Mouse (Mus musculus): ENCODE measurements around the gene Trappc10.

Trappc10 gene

DNA sequence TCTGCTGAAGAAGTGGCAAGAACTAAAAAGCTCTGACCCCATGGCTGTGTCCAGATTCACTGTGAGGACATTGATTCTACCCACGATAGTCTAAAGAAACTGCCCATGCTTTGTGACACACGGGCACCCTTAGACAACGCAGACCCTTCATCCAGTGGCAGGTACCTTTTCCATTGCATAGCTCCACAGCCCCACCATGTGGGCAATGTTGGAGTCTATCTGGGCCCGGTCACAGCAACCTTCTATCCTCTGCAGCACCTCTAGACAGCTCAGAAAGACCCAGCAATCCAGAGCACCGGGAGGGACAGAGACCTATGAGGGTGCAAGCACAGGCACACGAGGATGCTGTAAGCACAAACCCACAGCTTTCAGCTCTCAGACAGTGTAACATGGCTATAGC is 33.1 kb downstream of the Trappc10 start:
- 62% methylated on average over 6 of the region's 6 CpGs for WGBS

DNA sequence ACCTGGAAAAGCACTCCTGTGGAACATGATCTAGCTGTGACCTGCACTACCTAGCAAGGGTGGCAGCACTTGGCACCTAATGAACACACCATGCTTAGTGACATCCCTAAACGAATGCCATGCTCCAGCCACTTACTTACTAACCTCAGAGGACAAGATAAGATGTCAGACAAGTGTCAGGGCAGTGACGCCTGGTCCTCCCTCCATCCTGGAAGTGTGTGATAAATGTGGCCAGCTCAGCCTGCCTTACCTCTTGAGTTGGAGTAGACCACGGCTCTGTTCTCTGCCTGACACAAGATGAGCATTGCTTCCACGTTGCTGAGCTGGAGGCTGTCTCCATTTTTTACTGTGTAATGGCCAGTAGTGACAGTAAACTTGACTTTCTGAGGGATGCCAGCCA is 43.3 kb downstream of the Trappc10 start:
- 90% methylated on average over 4 of the region's 4 CpGs for WGBS

DNA sequence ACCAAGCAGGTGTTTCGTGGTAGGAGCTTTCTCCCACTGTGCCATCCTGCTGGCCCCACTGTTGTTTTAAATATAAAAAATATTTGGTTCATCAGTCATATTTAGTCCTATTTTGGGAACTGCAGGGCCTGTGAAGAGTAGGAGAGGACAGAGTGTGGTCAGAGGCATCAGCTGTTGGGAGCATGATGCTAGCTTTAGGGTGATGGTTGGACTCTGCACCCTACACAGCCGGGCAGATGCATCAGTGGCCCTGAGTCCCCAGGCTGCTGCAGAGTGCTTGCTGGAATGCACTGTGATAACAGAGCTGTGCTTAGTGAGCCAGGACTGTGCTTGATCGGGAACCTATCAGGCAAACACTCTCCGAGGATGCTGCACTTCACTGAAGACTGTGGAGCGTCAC is 51.5 kb downstream of the Trappc10 start:
- WGBS = 95% methylated on average over 5 of the region's 5 CpGs

DNA sequence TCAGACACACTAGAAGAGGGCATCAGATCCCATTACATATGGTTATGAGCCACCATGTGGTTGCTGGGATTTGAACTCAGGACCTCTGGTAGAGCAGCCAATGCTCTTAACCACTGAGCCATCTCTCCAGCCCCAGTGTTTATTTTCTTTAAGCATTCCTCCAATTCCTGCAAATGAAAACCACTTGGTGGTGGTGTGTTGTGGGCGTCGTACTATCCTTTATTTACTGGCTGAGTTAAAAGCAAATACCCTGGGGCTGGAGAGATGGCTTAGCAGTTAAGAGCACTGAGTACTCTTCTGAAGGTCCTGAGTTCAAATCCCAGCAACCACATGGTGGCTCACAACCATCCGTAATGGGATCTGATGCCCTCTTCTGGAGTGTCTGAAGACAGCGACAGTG is 58.4 kb downstream of the Trappc10 start:
- WGBS = 77% methylated on average over 4 of the region's 4 CpGs

DNA sequence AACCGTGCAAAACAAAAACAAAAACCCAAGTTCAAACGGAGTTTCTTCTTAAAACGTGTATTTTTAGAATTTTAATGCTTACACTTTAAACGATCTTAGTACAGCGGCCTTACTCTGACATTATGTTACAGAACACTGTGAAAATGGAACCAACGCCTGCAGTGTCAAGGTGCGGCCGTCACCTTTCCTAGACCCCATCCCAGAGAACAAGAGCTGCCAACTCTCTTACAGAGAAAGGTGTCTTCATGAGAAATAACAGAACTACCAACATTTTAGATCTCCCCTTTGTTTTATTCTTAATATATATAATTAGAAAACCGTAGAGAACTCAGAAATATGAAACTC is 59.1 kb downstream of the Trappc10 start:
- 8% methylated on average over 9 of the region's 9 CpGs for WGBS

DNA sequence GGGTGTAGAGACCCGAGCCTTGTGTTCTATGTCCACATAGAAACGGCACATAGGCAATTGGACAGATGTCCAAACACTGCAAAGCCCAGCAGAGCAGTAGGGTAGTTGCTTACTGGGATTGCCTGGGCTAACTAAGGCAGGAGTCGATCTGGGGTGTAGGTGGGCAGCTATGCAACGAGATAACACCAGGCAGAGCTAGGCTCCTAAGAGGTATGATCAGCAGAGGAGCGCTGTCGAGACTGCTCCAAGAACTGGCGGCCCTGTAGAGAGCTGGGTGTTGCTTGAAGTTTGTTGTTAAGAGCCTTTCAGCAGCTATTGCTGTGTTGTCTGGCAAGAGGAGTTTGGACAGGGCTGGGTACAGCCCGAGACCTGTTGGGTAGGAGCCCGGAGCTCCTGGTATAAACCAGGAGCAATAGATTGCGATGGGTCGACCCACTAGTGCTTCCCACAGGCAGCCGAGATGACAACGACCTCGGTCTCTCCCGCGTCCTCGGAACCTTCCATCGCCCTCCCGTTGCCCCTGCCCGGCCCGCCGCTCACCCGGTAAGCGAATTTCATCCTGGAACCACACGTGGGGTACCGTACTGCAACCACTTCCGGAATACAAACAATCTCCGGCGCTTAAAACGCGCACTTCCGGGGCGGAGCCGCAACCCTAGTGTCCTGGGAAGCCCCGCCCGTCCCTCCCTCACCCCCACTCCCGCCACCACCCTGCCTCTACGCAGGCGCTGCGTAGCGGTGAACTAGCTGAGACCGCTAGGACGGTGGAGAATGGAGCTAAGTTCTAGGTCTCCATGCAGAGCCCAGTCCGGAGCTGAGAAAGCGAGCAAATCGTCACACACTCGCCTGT is 59.7 kb downstream of the Trappc10 start, which contains the start of gene Pwp2:
TSS of gene Pwp2 (minus strand) at position 619 of the 850 bp plus-strand sequence.
- WGBS = 1% methylated on average over 47 of the region's 47 CpGs

DNA sequence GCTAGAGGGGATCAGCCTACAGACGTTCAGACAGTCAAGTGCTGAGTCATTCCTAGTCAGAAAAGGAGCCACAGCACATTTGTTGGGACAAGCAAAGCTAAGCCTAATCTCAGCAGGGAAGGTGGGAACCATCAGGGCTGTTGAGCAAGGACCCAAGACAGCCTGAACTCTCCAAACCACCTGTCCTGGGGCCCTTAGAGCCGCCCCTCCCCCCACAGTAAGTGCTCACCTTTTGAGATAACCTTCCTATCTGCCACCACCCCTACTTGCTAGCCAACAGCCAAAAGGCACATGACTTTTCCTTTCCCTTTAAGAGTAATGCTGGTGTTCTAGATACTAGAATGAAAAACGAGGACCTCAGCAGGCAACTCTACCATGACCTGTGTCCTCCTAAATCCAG is 60.9 kb downstream of the Trappc10 start:
- WGBS = 76% methylated on average over 3 of the region's 3 CpGs

DNA sequence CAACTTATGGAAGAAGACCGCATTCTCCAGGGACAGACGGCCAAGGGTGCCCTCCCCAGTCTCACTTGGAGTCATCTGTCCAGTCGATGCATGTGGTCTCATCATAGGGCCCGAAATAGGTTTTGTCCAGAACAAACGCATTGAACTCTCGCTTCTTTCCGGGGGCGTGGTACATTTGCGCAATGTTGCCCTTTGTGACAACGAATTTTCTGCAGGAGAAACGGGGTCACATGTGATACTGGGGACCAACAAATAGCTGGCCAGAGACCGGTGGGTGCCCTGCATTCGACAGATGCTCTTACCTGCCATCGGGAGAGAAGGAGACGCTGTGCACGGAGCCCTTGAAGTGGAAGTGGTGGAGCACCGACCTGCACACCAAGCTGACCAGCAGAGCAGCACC is 62.1 kb downstream of the Trappc10 start:
- WGBS = 95% methylated on average over 17 of the region's 17 CpGs

DNA sequence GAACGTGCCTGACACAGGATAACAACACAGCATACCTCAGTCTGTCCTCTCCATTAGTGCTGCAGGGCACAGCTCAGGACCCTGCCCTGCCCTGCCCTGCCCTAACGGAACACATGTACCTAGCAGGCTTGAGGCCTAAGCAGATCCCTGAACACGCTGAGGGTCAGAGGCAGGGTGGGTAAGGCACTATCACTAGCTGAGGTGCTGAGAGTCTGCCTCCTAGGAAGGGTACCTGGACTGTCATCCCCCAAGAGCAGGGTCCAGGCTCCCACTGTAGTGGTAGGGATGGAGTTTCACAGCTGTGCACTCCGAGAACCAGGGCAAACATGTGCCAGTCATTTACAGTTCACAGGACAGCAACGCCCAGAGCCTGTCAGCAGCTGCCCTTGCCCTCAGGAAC is 70.0 kb downstream of the Trappc10 start:
- 92% methylated on average over 5 of the region's 5 CpGs for WGBS

DNA sequence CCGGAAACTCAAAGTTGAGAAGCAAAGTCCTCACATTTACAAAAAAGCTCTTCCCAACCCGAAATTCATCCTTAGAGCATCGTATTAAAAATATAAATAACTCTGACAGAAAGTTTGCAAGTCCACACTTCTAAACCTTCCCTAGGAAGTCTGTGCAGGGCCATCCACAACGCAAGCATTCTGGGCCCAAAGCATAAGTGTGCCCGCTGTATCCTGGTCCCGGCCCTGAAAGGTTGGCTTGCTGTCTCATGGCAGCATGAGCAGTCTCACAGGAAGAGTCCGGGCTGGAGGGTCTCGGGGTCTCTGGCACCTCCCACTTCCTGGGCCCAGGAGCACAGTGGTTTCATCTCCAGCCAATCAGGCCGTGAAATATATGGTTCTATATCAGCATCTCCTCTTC is 72.9 kb downstream of the Trappc10 start:
- 89% methylated on average over 9 of the region's 9 CpGs for WGBS

DNA sequence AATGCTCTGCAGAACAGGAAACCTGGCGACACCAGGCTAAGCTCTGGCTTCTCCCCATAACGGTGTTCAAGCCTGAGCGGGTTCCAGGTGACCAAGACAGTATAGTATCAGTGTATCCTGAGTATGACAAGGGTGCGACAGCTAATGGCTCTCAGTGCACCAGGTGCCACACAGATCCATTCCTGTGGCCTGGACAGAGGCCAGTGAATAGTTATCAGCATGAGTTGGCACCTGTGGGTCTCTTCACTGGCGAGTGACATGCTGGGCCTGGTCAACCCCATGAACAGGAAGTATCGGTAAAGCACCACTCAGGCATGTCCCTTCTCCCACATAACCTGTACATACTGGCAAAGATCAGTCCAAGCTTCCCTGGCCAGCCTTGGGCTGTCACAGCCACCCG is 73.4 kb downstream of the Trappc10 start:
- 91% methylated on average over 7 of the region's 7 CpGs for WGBS

DNA sequence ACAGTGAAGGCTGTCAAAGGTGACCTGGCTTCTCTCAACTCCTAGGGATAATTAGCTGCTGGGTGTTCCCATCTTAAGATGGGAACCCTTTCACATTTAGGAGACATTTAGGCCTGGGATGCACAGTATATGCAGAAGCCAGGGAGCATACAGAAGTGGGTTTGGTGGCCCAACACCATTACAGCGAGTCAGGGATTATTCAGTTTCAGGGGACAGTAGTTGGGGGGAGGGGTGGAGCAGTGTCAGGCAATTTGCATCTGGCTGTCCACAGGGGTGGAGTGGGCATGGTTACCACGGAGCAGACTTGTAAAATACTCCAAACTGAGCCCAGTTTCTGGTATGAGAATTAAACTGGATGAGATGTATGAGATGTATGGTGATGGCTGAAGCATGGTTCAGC is 74.0 kb downstream of the Trappc10 start:
- WGBS = 47% methylated on average over 2 of the region's 2 CpGs

DNA sequence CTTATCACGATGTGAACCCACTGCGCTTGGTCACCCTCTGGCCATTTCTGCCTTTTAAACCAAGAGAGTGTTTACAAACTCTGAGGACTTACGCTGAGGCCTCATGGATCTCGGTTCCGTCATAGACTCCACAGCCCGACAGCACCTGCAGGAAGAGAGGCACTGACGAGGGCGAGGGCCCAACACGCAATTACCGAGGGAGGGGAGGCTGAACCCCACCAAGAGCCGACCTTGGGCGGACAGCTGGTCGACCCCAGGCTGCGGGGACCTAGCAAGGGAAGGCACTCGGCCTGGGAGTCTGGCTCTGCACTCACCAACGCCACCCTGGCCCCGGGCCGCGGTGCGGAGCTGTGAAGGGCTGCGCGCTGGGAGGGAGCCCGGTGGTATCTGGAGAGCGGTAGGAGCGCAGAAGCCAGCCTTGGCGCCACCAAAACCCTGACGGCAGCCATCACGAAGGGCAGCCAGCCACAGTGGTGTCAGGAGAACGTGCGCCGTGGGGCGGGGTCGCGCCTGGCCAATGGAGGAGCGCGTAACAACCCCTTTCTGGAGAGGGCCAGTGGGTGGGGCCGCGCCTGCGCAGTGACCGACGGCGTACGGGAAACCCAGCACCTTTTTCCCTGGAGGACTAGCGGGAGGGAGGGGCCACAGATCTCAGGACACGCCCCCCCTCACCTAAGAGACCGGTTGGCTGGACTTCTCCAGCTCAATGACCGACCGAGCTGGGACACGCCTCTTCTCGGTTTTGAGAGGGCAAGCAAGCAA is 75.0 kb downstream of the Trappc10 start, which contains the start of gene D10Jhu81e:
TSS of gene D10Jhu81e (minus strand) at position 502 of the 762 bp plus-strand sequence.
- WGBS = under 1% methylated on average over 50 of the region's 50 CpGs

DNA sequence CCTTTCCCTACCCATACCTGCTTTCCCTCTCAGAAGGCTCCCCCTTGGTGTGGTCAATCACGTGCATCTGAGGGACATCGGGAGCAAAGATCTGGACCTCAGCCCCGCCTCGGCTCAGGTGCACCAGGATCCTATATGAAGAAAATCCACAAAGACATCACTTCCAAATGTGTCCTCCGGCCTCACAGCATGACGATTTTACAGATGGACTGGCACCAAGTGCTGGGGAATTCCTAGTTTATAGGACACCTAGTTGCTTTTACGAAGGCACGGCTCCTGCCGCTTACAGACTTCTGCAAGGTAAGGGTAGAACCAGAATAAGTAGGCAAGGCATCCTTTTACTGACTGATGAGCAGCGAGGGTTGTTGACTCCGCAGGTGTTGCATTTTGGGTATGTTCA is 75.6 kb downstream of the Trappc10 start:
- WGBS = 65% methylated on average over 11 of the region's 11 CpGs

DNA sequence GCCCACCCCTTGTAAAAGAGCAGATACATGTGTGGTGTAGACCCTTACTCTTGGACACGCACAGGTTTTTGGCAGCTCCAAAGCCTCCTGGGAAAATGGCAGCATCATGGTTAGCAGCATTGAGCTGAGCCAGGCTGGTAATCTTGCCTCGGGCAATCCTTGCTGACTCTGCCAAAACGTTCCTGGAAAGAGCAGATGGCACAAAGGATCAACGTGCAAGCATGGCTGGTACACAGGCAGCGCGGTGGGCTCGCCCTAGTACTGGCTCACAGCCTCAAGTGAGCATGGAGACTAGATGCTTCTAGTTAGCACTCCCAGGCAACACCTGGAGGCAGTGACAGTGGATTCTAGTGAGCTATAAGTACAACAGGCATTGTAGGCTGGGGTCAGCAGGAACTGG is 77.1 kb downstream of the Trappc10 start:
- 44% methylated on average over 7 of the region's 7 CpGs for WGBS

DNA sequence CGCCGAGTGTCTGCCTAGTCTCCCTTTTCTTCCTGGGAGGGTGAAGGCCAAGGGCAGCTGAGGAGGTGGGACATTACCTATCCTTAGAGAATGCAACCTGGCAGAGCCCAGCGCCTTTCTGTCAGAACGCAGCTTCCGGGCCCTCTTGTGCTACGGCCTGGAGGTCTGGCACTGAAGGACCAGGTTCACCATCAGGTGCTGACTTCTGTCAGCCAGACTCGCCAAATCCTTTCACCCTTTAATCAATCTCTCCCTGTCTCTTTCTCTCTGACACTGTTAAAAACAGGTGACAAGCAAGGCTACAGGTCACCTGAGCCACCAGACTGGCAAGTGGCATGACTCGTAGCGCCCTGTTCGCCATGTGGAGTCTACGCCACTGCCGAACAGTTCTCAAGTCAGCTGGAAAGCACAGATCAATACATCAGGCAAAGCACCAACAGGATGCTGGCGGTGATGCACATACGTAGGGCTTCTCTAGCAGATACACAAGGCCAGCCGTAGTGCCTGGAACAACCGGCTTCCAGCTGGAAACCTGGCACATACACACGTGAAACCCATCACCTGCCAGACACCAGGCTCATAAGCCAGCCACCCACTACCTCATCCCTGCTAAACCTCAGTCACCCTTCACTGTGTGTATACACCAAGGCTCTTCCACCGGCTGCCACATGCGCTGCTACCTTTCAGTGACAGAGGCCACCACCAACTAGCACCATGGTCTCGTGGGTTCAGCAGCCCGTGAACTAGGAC is 79.0 kb downstream of the Trappc10 start:
- WGBS = 79% methylated on average over 21 of the region's 21 CpGs

DNA sequence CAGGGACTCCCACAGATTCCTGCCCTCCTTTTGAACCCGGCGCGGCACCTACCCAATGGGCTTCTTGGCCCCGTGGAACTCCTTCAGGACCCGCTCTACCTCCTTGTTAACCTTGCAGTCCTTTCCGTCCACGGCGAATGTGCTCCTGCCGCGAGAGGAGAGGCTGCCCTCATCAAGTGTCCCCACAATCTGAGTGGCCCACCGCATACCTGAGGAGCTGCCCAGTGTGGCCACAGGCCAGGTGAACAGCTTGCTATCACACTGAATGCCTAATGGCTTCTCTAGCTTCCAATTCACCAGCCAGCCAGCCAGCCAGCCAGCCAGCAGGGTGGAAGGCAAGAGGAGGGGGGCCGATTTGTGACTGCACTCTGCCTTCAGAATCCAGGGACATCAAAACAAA is 79.7 kb downstream of the Trappc10 start:
- 90% methylated on average over 12 of the region's 12 CpGs for WGBS

DNA sequence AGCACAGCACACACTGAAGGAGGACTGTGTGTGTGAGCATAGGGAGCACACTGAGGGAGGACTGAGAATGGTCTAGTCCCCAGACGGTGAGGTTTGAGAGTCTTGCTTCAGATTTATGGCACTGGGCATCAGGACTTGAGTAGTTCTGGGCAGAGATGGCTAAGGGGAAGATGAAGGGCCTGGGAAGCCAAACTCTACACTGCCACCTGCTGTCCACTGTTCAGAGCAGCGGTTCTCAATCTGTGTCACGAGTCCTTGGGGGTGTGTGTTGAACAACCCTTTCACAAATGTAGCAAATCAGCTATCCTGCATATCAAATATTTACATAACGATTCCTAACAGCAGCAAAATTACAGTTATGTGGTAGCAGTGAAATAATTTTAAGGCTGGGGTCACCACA is 80.5 kb downstream of the Trappc10 start:
- WGBS = 20% methylated on average over 4 of the region's 4 CpGs

DNA sequence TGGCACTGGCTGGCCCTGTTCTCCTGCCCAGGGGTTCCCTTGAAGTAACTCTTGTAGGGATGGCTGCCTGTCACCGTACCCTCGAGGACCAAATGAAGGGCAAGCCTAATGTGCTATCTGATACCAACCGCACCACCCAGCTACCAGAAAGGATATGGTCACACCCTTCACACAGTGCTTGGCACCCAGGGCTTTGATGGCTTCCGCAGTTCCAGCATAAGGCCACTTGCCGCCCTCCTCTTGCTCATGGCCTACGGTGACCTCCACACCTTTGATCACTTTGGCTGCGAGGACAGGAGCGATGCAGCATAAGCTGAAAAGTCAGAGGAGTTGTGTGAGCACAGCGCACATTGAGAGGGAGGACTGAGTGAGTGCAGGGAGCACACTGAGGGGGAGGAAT is 81.2 kb downstream of the Trappc10 start:
- WGBS = 93% methylated on average over 9 of the region's 9 CpGs

DNA sequence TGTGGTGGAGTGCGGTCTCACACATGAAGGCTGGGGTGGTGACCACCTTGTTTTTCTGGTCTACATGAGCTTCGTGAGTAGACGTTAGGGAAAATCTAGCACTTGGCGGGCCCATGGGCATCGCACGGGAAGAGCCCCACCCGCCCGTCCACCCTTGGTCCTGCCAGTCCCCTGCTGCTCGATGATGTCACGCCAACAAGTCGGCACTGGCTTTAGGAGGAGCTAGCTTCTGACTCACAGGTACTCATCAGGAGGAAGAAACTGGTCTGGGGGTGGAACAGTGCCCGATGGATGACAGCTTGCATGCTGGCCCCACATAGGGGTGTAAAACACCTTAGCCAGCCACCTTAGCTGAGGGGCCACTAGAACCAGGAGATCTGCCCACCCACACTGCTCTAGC is 81.8 kb downstream of the Trappc10 start:
- 91% methylated on average over 12 of the region's 12 CpGs for WGBS

DNA sequence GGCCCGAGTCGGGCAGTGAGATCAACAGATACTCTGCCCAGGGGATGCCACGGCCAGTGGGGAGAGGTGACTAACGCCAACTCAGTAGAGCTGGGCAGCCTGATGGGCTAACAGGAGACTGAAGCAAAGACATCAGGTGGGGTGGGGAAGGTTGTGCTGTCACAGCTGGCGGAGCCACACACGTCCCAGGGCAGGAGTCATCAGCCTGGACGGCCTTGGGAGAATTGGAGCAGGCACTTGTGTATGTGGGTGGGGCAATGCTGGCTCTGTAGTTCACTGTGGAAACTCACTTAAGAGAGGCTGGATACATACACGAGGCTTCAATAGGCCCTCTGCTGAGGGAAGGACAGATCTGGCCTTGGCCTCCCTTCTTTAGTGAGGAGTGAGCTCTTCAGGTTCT is 83.3 kb downstream of the Trappc10 start:
- 80% methylated on average over 8 of the region's 8 CpGs for WGBS

DNA sequence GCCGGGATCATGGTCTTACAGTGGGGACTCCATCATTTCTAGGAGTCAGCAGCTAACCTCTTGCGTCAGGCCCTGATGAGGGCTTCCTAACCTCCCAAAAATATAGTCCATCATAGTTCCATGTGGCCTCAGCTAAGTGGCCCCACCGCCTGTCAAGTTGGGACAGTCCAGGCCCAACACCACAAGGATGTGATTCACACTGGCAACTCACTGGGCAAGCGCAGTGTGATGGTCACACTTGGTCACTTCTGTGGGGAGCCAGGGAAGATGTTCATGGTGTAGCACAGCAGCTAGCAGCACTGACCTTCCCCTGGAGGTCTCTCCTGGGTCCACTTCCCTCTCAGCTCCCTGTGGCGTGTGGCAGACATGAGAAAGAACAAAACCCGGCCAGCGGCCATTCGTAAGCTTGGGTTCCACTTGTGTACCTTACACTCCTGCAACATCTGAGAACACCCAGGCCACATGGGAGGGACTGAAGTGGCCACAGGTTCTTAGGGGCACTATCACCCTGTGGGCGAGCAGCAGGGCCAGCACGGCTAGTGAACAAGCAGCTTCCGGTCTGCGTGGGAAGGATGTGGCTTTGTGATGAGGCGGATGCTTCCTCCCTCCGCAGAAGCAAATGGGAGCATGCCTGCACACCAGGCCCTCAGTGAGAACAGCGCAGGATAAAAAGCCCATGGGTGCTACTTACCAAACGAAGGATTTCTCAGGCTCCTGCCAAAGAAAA is 83.9 kb downstream of the Trappc10 start:
- WGBS = 76% methylated on average over 16 of the region's 16 CpGs
